Mouse (Mus musculus) neural tube, embryonic 14.5 days (tissue): ENCODE measurements around the gene Krtcap3. TPM values are rescaled to one million over a fixed set of nuclear protein-coding genes. Genes with fewer than 3 reads are reported as not detected.

ENCODE experiments used
- polyA plus RNA-seq: library from polyadenylated mRNA; unstranded; fragments of >200 nt; fragmentation: Nextera tagmentation; extraction: Ambion mirVana; gene quantifications from 2 replicates; pipeline ENCODE4 v1.2.1, GENCODE M21; 2014

Gene Krtcap3
- polyA plus RNA-seq, 1 experiment from 2014 or later, result 2.7 TPM

Other genes starting within 250 kb of the Krtcap3 start
- 186 and 189 TPM in 2 replicates for gene Atraid, start 203.4 kb upstream of the Krtcap3 start, polyA plus RNA-seq
- gene Slc5a6, start 202.8 kb upstream of the Krtcap3 start, polyA plus RNA-seq, result 15.1 and 15.6 TPM in 2 replicates
- 10.4 and 10.6 TPM in 2 replicates for gene Cad, start 196.9 kb upstream of the Krtcap3 start, polyA plus RNA-seq
- gene Dnajc5g, start 145.4 kb upstream of the Krtcap3 start, polyA plus RNA-seq, result not detected in 2 replicates
- gene Slc30a3, start 143.5 kb upstream of the Krtcap3 start, polyA plus RNA-seq, result 39.8 and 48.3 TPM in 2 replicates
- not detected in 2 replicates for gene Trim54, start 135.0 kb upstream of the Krtcap3 start, polyA plus RNA-seq
- gene Ucn, start 112.9 kb upstream of the Krtcap3 start, polyA plus RNA-seq, result not detected in 2 replicates
- gene Mpv17, start 97.4 kb upstream of the Krtcap3 start, polyA plus RNA-seq, result 58.3 and 58.4 TPM in 2 replicates
- 2.3 and 2.5 TPM in 2 replicates for gene Gm29609, start 71.8 kb upstream of the Krtcap3 start, polyA plus RNA-seq
- gene Gtf3c2, start 71.5 kb upstream of the Krtcap3 start, polyA plus RNA-seq, result 55.5 and 60.3 TPM in 2 replicates
- gene Snx17, start 58.5 kb upstream of the Krtcap3 start, polyA plus RNA-seq, result 102 and 111 TPM in 2 replicates
- 78.6 and 79.0 TPM in 2 replicates for gene Eif2b4, start 58.3 kb upstream of the Krtcap3 start, polyA plus RNA-seq
- gene Zfp513, start 49.4 kb upstream of the Krtcap3 start, polyA plus RNA-seq, result 7.4 and 9.3 TPM in 2 replicates
- gene Ppm1g, start 31.0 kb upstream of the Krtcap3 start, polyA plus RNA-seq, result 155 and 159 TPM in 2 replicates
- gene Nrbp1, start 10.8 kb upstream of the Krtcap3 start, polyA plus RNA-seq, result 157 and 161 TPM in 2 replicates
- gene Gm9970, start 10.5 kb upstream of the Krtcap3 start, polyA plus RNA-seq, result 0.54 and 1.4 TPM in 2 replicates
- gene Ift172, start 39.4 kb downstream of the Krtcap3 start, polyA plus RNA-seq, result 32.6 and 45.4 TPM in 2 replicates
- gene Fndc4, start 44.4 kb downstream of the Krtcap3 start, polyA plus RNA-seq, result 106 and 113 TPM in 2 replicates
- gene Gckr, start 45.8 kb downstream of the Krtcap3 start, polyA plus RNA-seq, result 0.21 and 0.61 TPM in 2 replicates
- gene Zfp512, start 200.7 kb downstream of the Krtcap3 start, polyA plus RNA-seq, result 102 and 117 TPM in 2 replicates
- gene 4930548H24Rik, start 234.0 kb downstream of the Krtcap3 start, polyA plus RNA-seq, result not detected in 2 replicates
- 78.6 and 80.9 TPM in 2 replicates for gene Gpn1, start 243.1 kb downstream of the Krtcap3 start, polyA plus RNA-seq